Mouse (Mus musculus) limb, embryonic 11.5 days (tissue): ENCODE results near the gene Nup210l. TPM values are rescaled to one million over a fixed set of nuclear protein-coding genes. Genes with fewer than 3 reads are reported as not detected.

Source experiments
- ATAC-seq: fragments of 200-750 bp; cut with Nextera tagmentation; 2 replicates; pipeline ENCODE4 v1.8.0; 2017; ENCODE audit warnings: low read depth; ENCODE audit not compliant: insufficient number of reproducible peaks, low FRiP score, low TSS enrichment
- DNase-seq: peaks from one replicate; pipeline ENCODE4 v3.0.0-alpha.2; 2015; ENCODE audit warnings: low spot score
- H3K27ac ChIP-seq: fragments of 300-500 bp; sonication (generic); replicated peaks from 2 replicates; pipeline ENCODE4 v1.5.1; 2014; ENCODE audit warnings: low read depth, mild to moderate bottlenecking, low read length
- H3K27me3 ChIP-seq: fragments of 300-500 bp; sonication (generic); 2 replicates; pipeline ENCODE4 v1.6.1; 2014; ENCODE audit warnings: mild to moderate bottlenecking, low read length, mixed read lengths; ENCODE audit not compliant: control insufficient read depth, insufficient read depth
- H3K36me3 ChIP-seq: fragments of 300-500 bp; sonication (generic); 2 replicates; pipeline ENCODE4 v1.6.1; 2014; ENCODE audit warnings: mild to moderate bottlenecking, low read length, moderate library complexity, mixed read lengths; ENCODE audit not compliant: control insufficient read depth, insufficient read depth
- H3K4me1 ChIP-seq: fragments of 300-500 bp; sonication (generic); 2 replicates; pipeline ENCODE4 v1.6.1; 2014; ENCODE audit warnings: low read length, mixed read lengths; ENCODE audit not compliant: control insufficient read depth, insufficient read depth
- H3K4me2 ChIP-seq: fragments of 300-500 bp; sonication (generic); 2 replicates; pipeline ENCODE4 v1.6.1; 2014; ENCODE audit warnings: low read depth, mild to moderate bottlenecking, moderate library complexity; ENCODE audit not compliant: severe bottlenecking
- H3K4me3 ChIP-seq: fragments of 300-500 bp; sonication (generic); 2 replicates; pipeline ENCODE4 v1.5.1; 2014; ENCODE audit warnings: low read depth, low read length
- H3K9ac ChIP-seq: fragments of 300-500 bp; sonication (generic); 2 replicates; pipeline ENCODE4 v1.6.1; 2014; ENCODE audit warnings: mild to moderate bottlenecking, low read length
- H3K9me3 ChIP-seq: fragments of 300-500 bp; sonication (generic); 2 replicates; pipeline ENCODE4 v1.6.1; 2016; ENCODE audit warnings: low read length; ENCODE audit not compliant: control insufficient read depth
- WGBS: fragments of 180-500 bp; shearing (Covaris S2); extraction: QIAGEN DNeasy Blood & Tissue Kit; methylation state at CpG from one replicate; pipeline ENCODE4 v1.1.7; 2014; 5-methylcytosine and 5-hydroxymethylcytosine counted together
- polyA plus RNA-seq: library from polyadenylated mRNA; unstranded; fragments of >200 nt; fragmentation: Nextera tagmentation; extraction: Ambion mirVana; gene quantifications from 2 replicates; pipeline ENCODE4 v1.2.1, GENCODE M21; 2014

Nup210l gene
- polyA plus RNA-seq, 1 experiment from 2014 or later, result 0.49 TPM

- no peaks in the 10 kb centered on the region for H3K27me3 ChIP-seq
- DNase-seq, result no peak
- no peaks in the 10 kb centered on the region for H3K36me3 ChIP-seq
- H3K9me3 ChIP-seq, result no peaks in the 10 kb centered on the region
- WGBS, result 93% methylated on average over 1 of the region's 1 CpGs
- H3K4me3 ChIP-seq, result no peak overlapping the region
- ATAC-seq, result no peak
- no peaks in the 10 kb centered on the region for H3K4me1 ChIP-seq
- no peak overlapping the region for H3K27ac ChIP-seq
- no peak overlapping the region for H3K9ac ChIP-seq
- H3K4me2 ChIP-seq, result no peak overlapping the region
These were observed 42.7 kb downstream of the Nup210l start for GRCm38 (mm10) chr3:90146651-90147050.

GRCm38 (mm10) chr3:90151086-90151740 is 47.3 kb downstream of the Nup210l start:
- Histone ChIP-seq H3K4me3 (no peak overlapping the region), H3K4me1 (no peaks in the 10 kb centered on the region), H3K4me2 (no peak overlapping the region), H3K36me3 (no peaks in the 10 kb centered on the region), H3K9ac (no peak overlapping the region), H3K9me3 (no peaks in the 10 kb centered on the region), H3K27ac (no peak overlapping the region), H3K27me3 (no peaks in the 10 kb centered on the region)
- no peak for ATAC-seq
- WGBS, result 90% methylated on average over 12 of the region's 12 CpGs
- DNase-seq, result no peak

- 72% methylated on average over 5 of the region's 5 CpGs for WGBS
These were observed 52.1 kb downstream of the Nup210l start for GRCm38 (mm10) chr3:90155996-90156395.

GRCm38 (mm10) chr3:90159757-90160156 is 55.8 kb downstream of the Nup210l start:
- DNase-seq (no peak), ATAC-seq (no peak)
- 90% methylated on average over 9 of the region's 9 CpGs for WGBS
- H3K9ac ChIP-seq, result no peak overlapping the region
- H3K27ac ChIP-seq, result no peak overlapping the region
- no peaks in the 10 kb centered on the region for H3K4me1 ChIP-seq
- H3K36me3 ChIP-seq, result no peaks in the 10 kb centered on the region
- no peaks in the 10 kb centered on the region for H3K9me3 ChIP-seq
- no peak overlapping the region for H3K4me2 ChIP-seq
- no peak overlapping the region for H3K4me3 ChIP-seq
- H3K27me3 ChIP-seq, result no peaks in the 10 kb centered on the region

More at GRCm38 (mm10) chr3:90155996-90156395, 52.1 kb downstream of the Nup210l start:
- Histone ChIP-seq H3K36me3 (no peaks in the 10 kb centered on the region), H3K4me2 (no peak overlapping the region), H3K4me1 (no peaks in the 10 kb centered on the region), H3K27ac (no peak overlapping the region), H3K9me3 (no peaks in the 10 kb centered on the region), H3K4me3 (no peak overlapping the region), H3K9ac (no peak overlapping the region), H3K27me3 (no peaks in the 10 kb centered on the region)
- DNase-seq (no peak), ATAC-seq (no peak)

- Histone ChIP-seq H3K4me1 (no peaks in the 10 kb centered on the region), H3K27me3 (no peaks in the 10 kb centered on the region), H3K4me3 (no peak overlapping the region), H3K9ac (no peak overlapping the region), H3K27ac (no peak overlapping the region), H3K4me2 (no peak overlapping the region), H3K36me3 (no peaks in the 10 kb centered on the region), H3K9me3 (no peaks in the 10 kb centered on the region)
- DNase-seq (no peak), ATAC-seq (no peak)
- WGBS, result 88% methylated on average over 3 of the region's 3 CpGs
These were observed 57.6 kb downstream of the Nup210l start for GRCm38 (mm10) chr3:90161541-90161940.

GRCm38 (mm10) chr3:90179566-90179965 is 75.6 kb downstream of the Nup210l start:
- no peaks in the 10 kb centered on the region for H3K4me1 ChIP-seq

GRCm38 (mm10) chr3:90183581-90183980 is 79.6 kb downstream of the Nup210l start:
- Histone ChIP-seq H3K9ac (no peak overlapping the region), H3K4me2 (no peak overlapping the region), H3K27me3 (no peaks in the 10 kb centered on the region), H3K27ac (no peak overlapping the region), H3K9me3 (no peaks in the 10 kb centered on the region), H3K4me1 (no peaks in the 10 kb centered on the region), H3K4me3 (no peak overlapping the region), H3K36me3 (no peaks in the 10 kb centered on the region)
- DNase-seq, result no peak
- ATAC-seq, result no peak
- WGBS, result 80% methylated on average over 3 of the region's 3 CpGs

More at GRCm38 (mm10) chr3:90179566-90179965, 75.6 kb downstream of the Nup210l start:
- ATAC-seq (no peak), DNase-seq (no peak)
- Histone ChIP-seq H3K9me3 (no peaks in the 10 kb centered on the region), H3K9ac (no peak overlapping the region), H3K27me3 (no peaks in the 10 kb centered on the region), H3K4me2 (no peak overlapping the region), H3K4me3 (no peak overlapping the region), H3K27ac (no peak overlapping the region), H3K36me3 (no peaks in the 10 kb centered on the region)
- 75% methylated on average over 3 of the region's 3 CpGs for WGBS

- Histone ChIP-seq H3K27me3 (no peaks in the 10 kb centered on the region), H3K27ac (no peak overlapping the region), H3K36me3 (no peaks in the 10 kb centered on the region), H3K4me2 (no peak overlapping the region), H3K4me3 (no peak overlapping the region), H3K9ac (no peak overlapping the region), H3K9me3 (no peaks in the 10 kb centered on the region), H3K4me1 (no peaks in the 10 kb centered on the region)
- ATAC-seq (no peak), DNase-seq (no peak)
- 83% methylated on average over 11 of the region's 11 CpGs for WGBS
These were observed 87.1 kb downstream of the Nup210l start for GRCm38 (mm10) chr3:90190859-90191510.
